Mouse (Mus musculus): ENCODE results near the gene Cyp4x1. TPM values are rescaled to one million over a fixed set of nuclear protein-coding genes. Genes with fewer than 3 reads are reported as not detected.

The Cyp4x1 gene
- total and polyA plus RNA-seq, 2 experiments from 2014 or later, result 11.3 to 24.7 TPM

GRCm38 (mm10) chr4:115088611-115089338 lies 45.3 kb downstream of the Cyp4x1 start, which contains the start of gene Pdzk1ip1:
Gene Pdzk1ip1, plus strand, starts transcription at chr4:115088708.
- TF ChIP-seq CTCF (IDR thresholded peaks at IDR 0.05), result no peak
- Histone ChIP-seq H3K27ac (ENCODE audit: low read depth, low read length) (no peak within 1 kb of the TSS), H3K9me3 (ENCODE audit: low read length) (no peaks in the 10 kb centered on the region), H3K4me1 (ENCODE audit: insufficient read depth, low read length) (no peaks in the 10 kb centered on the region), H3K4me3 (ENCODE audit: low read depth, low read length) (no peak within 1 kb of the TSS), H3K4me2 (ENCODE audit: low read depth, low read length, poor library complexity, severe bottlenecking) (0 out of 2 replicates have a peak within 1 kb of the TSS, but pooled peaks have one; percentile 7), H3K36me3 (ENCODE audit: insufficient read depth, low read length) (no peaks in the 10 kb centered on the region), H3K27me3 (ENCODE audit: insufficient read depth, low read length) (no peaks in the 10 kb centered on the region; the same call in 1 of the 2 replicates), H3K9ac (replicated peaks; ENCODE audit: low read length, poor library complexity, severe bottlenecking) (no peak within 1 kb of the TSS)
- 31% methylated on average over 11 of the region's 11 CpGs for WGBS
- no peak for ATAC-seq (ENCODE audit: low FRiP score)
- DNase-seq (ENCODE audit: low spot score), result no peak

GRCm38 (mm10) chr4:115086763-115087415 lies 47.2 kb downstream of the Cyp4x1 start:
- H3K4me2 ChIP-seq (ENCODE audit: low read depth, low read length, poor library complexity, severe bottlenecking), result no peak overlapping the region
- H3K9me3 ChIP-seq (ENCODE audit: low read length), result no peaks in the 10 kb centered on the region
- H3K4me1 ChIP-seq (ENCODE audit: insufficient read depth, low read length), result no peaks in the 10 kb centered on the region
- 69% methylated on average over 3 of the region's 3 CpGs for WGBS
- no peaks in the 10 kb centered on the region for H3K36me3 ChIP-seq (ENCODE audit: insufficient read depth, low read length)
- no peak overlapping the region for H3K4me3 ChIP-seq (ENCODE audit: low read depth, low read length)
- no peak for TF ChIP-seq CTCF (IDR thresholded peaks at IDR 0.05)
- ATAC-seq (ENCODE audit: low FRiP score), result no peak
- no peaks in the 10 kb centered on the region; the same call in 1 of the 2 replicates for H3K27me3 ChIP-seq (ENCODE audit: insufficient read depth, low read length)
- no peak overlapping the region for H3K9ac ChIP-seq (replicated peaks; ENCODE audit: low read length, poor library complexity, severe bottlenecking)
- DNase-seq (ENCODE audit: low spot score), result no peak
- H3K27ac ChIP-seq (ENCODE audit: low read depth, low read length), result no peak overlapping the region

- no peak overlapping the region for H3K4me2 ChIP-seq (ENCODE audit: low read depth, low read length, poor library complexity, severe bottlenecking)
- DNase-seq (ENCODE audit: low spot score) (no peak), ATAC-seq (ENCODE audit: low FRiP score) (no peak)
- no peaks in the 10 kb centered on the region for H3K4me1 ChIP-seq (ENCODE audit: insufficient read depth, low read length)
- no peaks in the 10 kb centered on the region for H3K9me3 ChIP-seq (ENCODE audit: low read length)
- 68% methylated on average over 4 of the region's 4 CpGs for WGBS
- no peak overlapping the region for H3K27ac ChIP-seq (ENCODE audit: low read depth, low read length)
- no peaks in the 10 kb centered on the region; the same call in 1 of the 2 replicates for H3K27me3 ChIP-seq (ENCODE audit: insufficient read depth, low read length)
- no peaks in the 10 kb centered on the region for H3K36me3 ChIP-seq (ENCODE audit: insufficient read depth, low read length)
- H3K9ac ChIP-seq (replicated peaks; ENCODE audit: low read length, poor library complexity, severe bottlenecking), result no peak overlapping the region
- H3K4me3 ChIP-seq (ENCODE audit: low read depth, low read length), result no peak overlapping the region
- no peak for TF ChIP-seq CTCF (IDR thresholded peaks at IDR 0.05)
Measured at GRCm38 (mm10) chr4:115086257-115086656, 47.8 kb downstream of the Cyp4x1 start.

- Histone ChIP-seq H3K9ac (replicated peaks; ENCODE audit: low read length, poor library complexity, severe bottlenecking) (no peak overlapping the region), H3K27ac (ENCODE audit: low read depth, low read length) (no peak overlapping the region), H3K36me3 (ENCODE audit: insufficient read depth, low read length) (no peaks in the 10 kb centered on the region), H3K4me2 (ENCODE audit: low read depth, low read length, poor library complexity, severe bottlenecking) (no peak overlapping the region), H3K27me3 (ENCODE audit: insufficient read depth, low read length) (no peaks in the 10 kb centered on the region; the same call in 1 of the 2 replicates), H3K4me3 (ENCODE audit: low read depth, low read length) (no peak overlapping the region), H3K4me1 (ENCODE audit: insufficient read depth, low read length) (no peaks in the 10 kb centered on the region), H3K9me3 (ENCODE audit: low read length) (no peaks in the 10 kb centered on the region)
- ATAC-seq (ENCODE audit: low FRiP score), result peak; percentile 36; the same call in 1 of the 2 replicates
- peak; percentile 96 for TF ChIP-seq CTCF (IDR thresholded peaks at IDR 0.05)
- WGBS, result 20% methylated on average over 6 of the region's 6 CpGs
- DNase-seq (ENCODE audit: low spot score), result peak; percentile 60
Measured at GRCm38 (mm10) chr4:115085522-115086095, 48.5 kb downstream of the Cyp4x1 start.

- H3K27me3 ChIP-seq (ENCODE audit: insufficient read depth, low read length), result no peaks in the 10 kb centered on the region
- ATAC-seq (ENCODE audit: low FRiP score) (no peak), DNase-seq (ENCODE audit: low spot score) (peak; percentile 38)
- no peak for TF ChIP-seq CTCF (IDR thresholded peaks at IDR 0.05)
- H3K36me3 ChIP-seq (ENCODE audit: insufficient read depth, low read length), result no peaks in the 10 kb centered on the region
- no peaks in the 10 kb centered on the region for H3K9me3 ChIP-seq (ENCODE audit: low read length)
- WGBS, result 78% methylated on average over 3 of the region's 3 CpGs
- H3K9ac ChIP-seq (replicated peaks; ENCODE audit: low read length, poor library complexity, severe bottlenecking), result no peak overlapping the region
- H3K4me3 ChIP-seq (ENCODE audit: low read depth, low read length), result no peak overlapping the region
- H3K4me2 ChIP-seq (ENCODE audit: low read depth, low read length, poor library complexity, severe bottlenecking), result no peak overlapping the region
- H3K4me1 ChIP-seq (ENCODE audit: insufficient read depth, low read length), result peaks cover 4% of the 10 kb centered on the region; the same call in 1 of the 2 replicates
- no peak overlapping the region for H3K27ac ChIP-seq (ENCODE audit: low read depth, low read length)
Measured at GRCm38 (mm10) chr4:115083031-115083430, 51.0 kb downstream of the Cyp4x1 start.

Measured in midbrain, postnatal 0 days (tissue).